Mouse (Mus musculus): ENCODE results near the gene Irf9. TPM values are rescaled to one million over a fixed set of nuclear protein-coding genes. Genes with fewer than 3 reads are reported as not detected.
A peak's percentile ranks its signal among the peaks of the same experiment; 100 is the strongest.

Gene Irf9
- polyA plus RNA-seq, 1 experiment from 2014 or later = 9.8 TPM

- Histone ChIP-seq H3K9me3 (no peaks in the 10 kb centered on the region), H3K4me1 (peaks cover 4% of the 10 kb centered on the region; the same call in 1 of the 2 replicates), H3K36me3 (replicated peaks) (peaks cover 99% of the 10 kb centered on the region), H3K27ac (no peak overlapping the region), H3K27me3 (no peaks in the 10 kb centered on the region), H3K4me3 (replicated peaks) (no peak overlapping the region), H3K4me2 (no peak overlapping the region), H3K9ac (no peak overlapping the region)
- ATAC-seq (ENCODE audit: low FRiP score) = no peak
- WGBS = 59% methylated on average over 5 of the region's 5 CpGs
Observed at GRCm38 (mm10) chr14:55629312-55629711, 25.9 kb downstream of the Irf9 start.

DNA sequence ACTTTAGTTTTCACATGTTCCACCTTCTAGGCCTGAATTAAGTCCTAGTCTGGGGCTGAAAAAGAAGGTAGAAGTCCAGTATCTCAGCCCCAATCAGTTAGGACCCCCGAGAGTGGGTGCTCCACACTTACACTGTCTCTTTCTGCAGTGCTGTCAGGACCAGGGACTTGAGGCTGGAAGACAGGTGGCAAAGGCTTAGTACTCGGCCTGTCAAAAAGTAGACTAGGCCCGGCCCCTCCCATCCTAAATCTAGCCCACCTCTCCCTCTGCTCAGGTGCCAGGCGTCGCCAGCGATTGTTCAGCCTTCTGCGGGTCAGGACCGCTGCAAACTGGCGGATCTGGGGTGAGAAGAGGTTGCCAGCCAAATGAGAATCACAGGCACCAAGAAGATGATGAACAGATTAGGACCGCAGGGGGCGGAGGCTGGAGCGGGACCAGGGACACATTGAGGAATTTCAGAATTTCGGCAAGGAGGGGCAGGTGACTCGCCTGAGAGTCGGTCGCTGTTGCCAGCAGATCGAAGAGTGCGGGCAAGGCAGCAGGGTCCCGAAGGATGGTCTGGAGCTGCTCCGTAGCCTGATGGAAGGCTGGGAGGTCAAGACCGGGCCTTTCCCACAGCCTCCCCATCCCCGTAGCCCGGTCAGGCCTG, 31.6 kb downstream of the Irf9 start:
- H3K4me1 ChIP-seq = peaks cover 18% of the 10 kb centered on the region
- no peaks in the 10 kb centered on the region for H3K27me3 ChIP-seq
- ATAC-seq (ENCODE audit: low FRiP score) = peak; percentile 5
- H3K4me3 ChIP-seq (replicated peaks) = peak overlapping the region; percentile 68
- H3K36me3 ChIP-seq (replicated peaks) = peaks cover 77% of the 10 kb centered on the region
- peak overlapping the region; percentile 80 for H3K27ac ChIP-seq
- WGBS = 4% methylated on average over 23 of the region's 23 CpGs
- peak overlapping the region; percentile 91 for H3K4me2 ChIP-seq
- H3K9me3 ChIP-seq = no peaks in the 10 kb centered on the region
- peak overlapping the region; percentile 82 for H3K9ac ChIP-seq

DNA sequence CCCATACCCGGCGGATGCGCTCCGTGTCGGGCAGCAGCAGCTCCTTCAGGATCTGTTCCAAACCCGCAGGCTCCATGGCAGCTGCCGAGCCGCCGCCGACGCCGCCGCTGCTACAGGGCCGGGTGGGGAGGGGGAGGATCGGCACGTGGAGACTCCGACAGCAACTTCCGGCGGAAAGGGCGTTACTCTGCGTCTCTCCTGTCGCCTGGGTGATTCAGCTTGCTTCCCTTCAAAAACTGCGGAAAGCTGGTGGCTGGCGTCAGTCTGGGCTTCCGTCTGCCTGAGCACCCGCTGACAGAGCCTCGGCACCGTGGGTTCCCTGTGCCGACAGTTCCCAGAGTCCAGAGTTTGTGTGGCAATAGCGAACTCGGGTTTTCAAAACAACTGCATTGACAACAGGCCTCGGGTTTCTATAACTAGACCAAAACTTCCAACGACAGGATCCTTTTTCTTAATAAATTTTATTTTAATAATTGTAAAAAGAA, 32.2 kb downstream of the Irf9 start, which contains the start of gene Ipo4:
Gene Ipo4 (minus strand): TSS at position 435 of the 485 bp plus-strand sequence.
- Histone ChIP-seq H3K27ac (peak within 1 kb of the TSS; percentile 80), H3K27me3 (no peaks in the 10 kb centered on the region), H3K4me3 (replicated peaks) (peak within 1 kb of the TSS; percentile 68), H3K9me3 (no peaks in the 10 kb centered on the region), H3K9ac (peak within 1 kb of the TSS; percentile 82), H3K36me3 (replicated peaks) (peaks cover 77% of the 10 kb centered on the region), H3K4me2 (peak within 1 kb of the TSS; percentile 91), H3K4me1 (peaks cover 18% of the 10 kb centered on the region)
- peak; percentile 91 for ATAC-seq (ENCODE audit: low FRiP score)
- 2% methylated on average over 33 of the region's 33 CpGs for WGBS

DNA sequence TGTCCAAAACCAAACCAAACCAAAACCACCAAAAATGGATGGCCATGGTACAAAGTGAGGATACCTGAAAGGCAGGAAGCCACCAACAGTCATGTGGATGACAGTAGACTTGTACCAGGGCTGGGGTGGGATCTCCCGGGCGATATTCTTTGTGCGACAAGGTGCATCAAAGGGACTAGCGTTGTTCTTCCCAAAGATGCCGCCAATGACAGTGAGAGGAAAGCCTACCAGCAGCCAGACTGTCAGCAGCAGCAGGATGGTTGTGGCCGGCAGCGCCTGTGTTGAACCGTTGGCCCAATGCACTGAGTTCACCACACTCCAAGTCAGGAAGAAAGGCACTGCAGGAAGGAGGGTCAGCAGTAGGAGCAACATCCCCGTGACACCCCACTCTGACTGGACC, 34.4 kb downstream of the Irf9 start, which contains the start of gene Gm49378:
Gene Gm49378 (minus strand): TSS at position 101 of the 400 bp plus-strand sequence.
- H3K9ac ChIP-seq = no peak within 1 kb of the TSS

DNA sequence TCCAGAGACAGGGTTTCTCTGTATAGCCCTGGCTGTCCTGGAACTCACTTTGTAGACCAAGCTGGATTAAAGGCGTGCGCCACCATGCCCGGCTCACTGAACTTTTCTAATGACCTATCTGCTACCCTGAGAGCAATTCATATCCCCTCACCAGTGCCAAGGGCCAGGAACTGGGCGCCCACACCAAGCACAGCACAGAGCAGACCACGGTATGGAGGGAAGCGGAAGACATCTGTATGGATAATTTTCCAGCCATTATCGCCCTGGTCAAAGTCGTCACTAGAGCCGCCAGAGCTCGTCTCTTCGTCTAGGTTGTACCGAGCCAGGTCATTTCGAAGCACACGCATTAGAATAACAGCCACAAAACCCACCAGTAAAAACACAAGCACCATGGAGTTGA, 37.4 kb downstream of the Irf9 start:
- no peak overlapping the region for H3K9ac ChIP-seq
- no peak overlapping the region for H3K4me3 ChIP-seq (replicated peaks)
- H3K27me3 ChIP-seq = no peaks in the 10 kb centered on the region
- 97% methylated on average over 14 of the region's 14 CpGs for WGBS
- H3K36me3 ChIP-seq (replicated peaks) = peaks cover 47% of the 10 kb centered on the region
- no peak for ATAC-seq (ENCODE audit: low FRiP score)
- H3K4me2 ChIP-seq = no peak overlapping the region
- H3K27ac ChIP-seq = no peak overlapping the region
- H3K4me1 ChIP-seq = peaks cover 30% of the 10 kb centered on the region
- H3K9me3 ChIP-seq = no peaks in the 10 kb centered on the region

More for the DNA sequence above, 34.4 kb downstream of the Irf9 start, which contains the start of gene Gm49378:
- no peak for ATAC-seq (ENCODE audit: low FRiP score)
- Histone ChIP-seq H3K36me3 (replicated peaks) (peaks cover 63% of the 10 kb centered on the region), H3K4me2 (no peak within 1 kb of the TSS), H3K27ac (no peak within 1 kb of the TSS), H3K4me1 (peaks cover 27% of the 10 kb centered on the region), H3K27me3 (no peaks in the 10 kb centered on the region), H3K9me3 (no peaks in the 10 kb centered on the region), H3K4me3 (replicated peaks) (no peak within 1 kb of the TSS)
- 92% methylated on average over 9 of the region's 9 CpGs for WGBS

GRCm38 (mm10) chr14:55641291-55641690, 37.9 kb downstream of the Irf9 start:
- no peak for ATAC-seq (ENCODE audit: low FRiP score)
- no peak overlapping the region for H3K4me3 ChIP-seq (replicated peaks)
- no peaks in the 10 kb centered on the region for H3K9me3 ChIP-seq
- H3K27ac ChIP-seq = no peak overlapping the region
- no peaks in the 10 kb centered on the region for H3K27me3 ChIP-seq
- H3K4me2 ChIP-seq = no peak overlapping the region
- no peak overlapping the region for H3K9ac ChIP-seq
- WGBS = 92% methylated on average over 13 of the region's 13 CpGs
- peaks cover 26% of the 10 kb centered on the region for H3K4me1 ChIP-seq
- peaks cover 49% of the 10 kb centered on the region for H3K36me3 ChIP-seq (replicated peaks)

GRCm38 (mm10) chr14:55642679-55643059, 39.3 kb downstream of the Irf9 start:
- H3K27me3 ChIP-seq = no peaks in the 10 kb centered on the region
- H3K36me3 ChIP-seq (replicated peaks) = peaks cover 41% of the 10 kb centered on the region
- ATAC-seq (ENCODE audit: low FRiP score) = peak; percentile 59
- no peaks in the 10 kb centered on the region for H3K9me3 ChIP-seq
- peak overlapping the region; percentile 92 for H3K4me3 ChIP-seq (replicated peaks)
- peak overlapping the region; percentile 94 for H3K27ac ChIP-seq
- WGBS = 26% methylated on average over 8 of the region's 8 CpGs
- H3K4me1 ChIP-seq = peaks cover 25% of the 10 kb centered on the region
- peak overlapping the region; percentile 90 for H3K4me2 ChIP-seq
- peak overlapping the region; percentile 90 for H3K9ac ChIP-seq

DNA sequence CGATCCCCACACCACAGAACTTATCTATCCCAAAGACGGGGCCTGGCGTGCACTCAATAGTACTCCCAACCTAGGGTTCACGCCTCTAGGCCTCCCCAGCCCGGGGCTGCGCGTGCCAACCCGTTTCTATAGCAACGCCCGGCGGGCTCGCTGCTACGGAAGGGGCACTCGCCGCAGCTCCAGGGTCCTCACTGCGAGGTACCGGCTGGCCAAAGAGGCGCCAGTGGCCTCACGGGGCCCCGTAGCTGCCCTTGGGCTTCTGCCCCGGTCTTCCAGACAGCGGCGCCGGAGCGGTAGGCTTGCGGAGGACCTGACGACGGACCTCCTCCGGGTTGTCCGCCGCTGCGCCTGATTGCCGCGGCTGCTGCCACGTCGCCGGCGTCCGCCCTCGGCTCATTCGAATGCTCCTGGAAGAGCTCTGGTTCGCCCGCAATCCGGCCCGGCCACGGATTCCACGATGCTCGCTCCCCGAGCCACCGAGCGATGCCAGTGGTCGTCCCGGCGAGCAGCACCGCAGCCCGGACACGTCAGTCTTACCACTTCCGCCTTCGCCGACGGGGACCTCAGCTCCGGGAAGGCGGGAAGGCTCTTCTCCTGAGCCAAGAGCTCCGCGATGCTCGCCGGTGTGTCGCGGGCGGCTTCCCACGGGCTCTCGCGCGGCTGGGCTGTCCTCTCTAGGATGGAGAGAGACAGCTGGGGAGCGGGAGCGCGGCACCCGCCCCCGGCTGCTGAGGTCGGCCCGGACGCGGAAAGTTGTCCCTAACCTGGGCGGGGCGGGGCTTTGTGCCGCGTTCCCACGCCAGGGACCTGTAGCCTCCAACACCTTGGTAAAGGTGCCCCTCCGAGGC, 39.9 kb downstream of the Irf9 start, which contains the start of gene Tm9sf1:
Gene Tm9sf1 (minus strand): TSS at position 747 of the 848 bp plus-strand sequence.
- Histone ChIP-seq H3K9me3 (no peaks in the 10 kb centered on the region), H3K4me2 (peak within 1 kb of the TSS; percentile 90), H3K4me3 (replicated peaks) (peak within 1 kb of the TSS; percentile 92), H3K4me1 (peaks cover 25% of the 10 kb centered on the region), H3K27me3 (no peaks in the 10 kb centered on the region), H3K9ac (peak within 1 kb of the TSS; percentile 90), H3K36me3 (replicated peaks) (peaks cover 35% of the 10 kb centered on the region), H3K27ac (peak within 1 kb of the TSS; percentile 94)
- under 1% methylated on average over 87 of the region's 89 CpGs for WGBS
- ATAC-seq (ENCODE audit: low FRiP score) = peak; percentile 90

- no peaks in the 10 kb centered on the region for H3K27me3 ChIP-seq
- H3K4me2 ChIP-seq = peak overlapping the region; percentile 90
- no peak overlapping the region for H3K27ac ChIP-seq
- peaks cover 24% of the 10 kb centered on the region for H3K36me3 ChIP-seq (replicated peaks)
- H3K9me3 ChIP-seq = no peaks in the 10 kb centered on the region
- H3K9ac ChIP-seq = peak overlapping the region; percentile 90
- H3K4me3 ChIP-seq (replicated peaks) = peak overlapping the region; percentile 92
- H3K4me1 ChIP-seq = peaks cover 25% of the 10 kb centered on the region
- ATAC-seq (ENCODE audit: low FRiP score) = no peak
- WGBS = 33% methylated on average over 17 of the region's 17 CpGs
Observed at GRCm38 (mm10) chr14:55644261-55644888, 41.0 kb downstream of the Irf9 start.

DNA sequence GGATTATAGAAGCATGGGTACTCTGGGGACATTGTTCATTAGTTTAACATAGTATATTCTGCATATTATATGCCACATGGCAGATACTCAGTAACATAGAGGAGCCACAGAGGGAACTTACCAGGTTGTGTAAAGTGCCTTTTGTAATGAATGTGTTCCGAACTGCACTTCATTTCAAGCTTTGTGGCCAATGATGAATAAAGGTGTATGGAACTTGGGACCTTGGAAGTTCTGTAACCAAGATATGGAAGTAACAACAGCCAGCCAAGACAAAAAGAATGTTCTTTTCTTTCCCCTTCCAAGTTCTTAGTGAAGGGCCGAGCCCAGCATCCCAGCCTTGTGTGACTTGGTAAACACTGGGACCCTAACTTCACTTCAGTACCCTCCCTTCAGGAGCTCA, 46.5 kb downstream of the Irf9 start, which contains the start of gene Tssk4:
Gene Tssk4 (plus strand): TSS at position 301 of the 400 bp plus-strand sequence.
- ATAC-seq (ENCODE audit: low FRiP score) = no peak
- WGBS = 93% methylated on average over 2 of the region's 2 CpGs
- no peak within 1 kb of the TSS for H3K4me2 ChIP-seq
- H3K36me3 ChIP-seq (replicated peaks) = peaks cover 4% of the 10 kb centered on the region; the same call in 1 of the 2 replicates
- no peak within 1 kb of the TSS for H3K9ac ChIP-seq
- no peak within 1 kb of the TSS for H3K27ac ChIP-seq
- no peak within 1 kb of the TSS for H3K4me3 ChIP-seq (replicated peaks)
- H3K27me3 ChIP-seq = no peaks in the 10 kb centered on the region
- H3K4me1 ChIP-seq = peaks cover 5% of the 10 kb centered on the region
- H3K9me3 ChIP-seq = no peaks in the 10 kb centered on the region

DNA sequence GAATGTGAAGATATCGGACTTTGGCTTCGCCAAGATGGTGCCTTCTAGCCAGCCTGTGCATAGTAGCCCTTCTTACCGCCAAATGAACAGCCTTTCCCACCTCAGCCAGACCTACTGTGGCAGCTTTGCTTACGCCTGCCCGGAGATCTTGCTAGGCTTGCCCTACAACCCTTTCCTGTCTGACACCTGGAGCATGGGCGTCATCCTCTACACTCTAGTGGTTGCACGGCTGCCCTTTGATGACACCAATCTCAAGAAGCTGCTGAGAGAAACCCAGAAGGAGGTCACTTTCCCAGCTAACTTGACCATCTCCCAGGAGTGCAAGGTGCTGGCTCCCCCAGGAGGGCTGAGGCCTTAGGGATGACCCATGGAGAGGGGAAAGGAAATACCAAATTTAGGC, 48.2 kb downstream of the Irf9 start:
- H3K4me2 ChIP-seq = no peak overlapping the region
- 88% methylated on average over 7 of the region's 7 CpGs for WGBS
- no peak for ATAC-seq (ENCODE audit: low FRiP score)
- no peaks in the 10 kb centered on the region for H3K4me1 ChIP-seq
- H3K4me3 ChIP-seq (replicated peaks) = no peak overlapping the region
- no peaks in the 10 kb centered on the region for H3K9me3 ChIP-seq
- peaks cover under 1% of the 10 kb centered on the region; the same call in 1 of the 2 replicates for H3K36me3 ChIP-seq (replicated peaks)
- no peaks in the 10 kb centered on the region for H3K27me3 ChIP-seq
- no peak overlapping the region for H3K9ac ChIP-seq
- no peak overlapping the region for H3K27ac ChIP-seq

GRCm38 (mm10) chr14:55656935-55657334, 53.6 kb downstream of the Irf9 start:
- H3K36me3 ChIP-seq (replicated peaks) = peaks cover 19% of the 10 kb centered on the region
- peaks cover 13% of the 10 kb centered on the region for H3K4me1 ChIP-seq
- H3K4me3 ChIP-seq (replicated peaks) = no peak overlapping the region
- 88% methylated on average over 3 of the region's 3 CpGs for WGBS
- H3K9me3 ChIP-seq = no peaks in the 10 kb centered on the region
- no peaks in the 10 kb centered on the region for H3K27me3 ChIP-seq
- no peak for ATAC-seq (ENCODE audit: low FRiP score)
- no peak overlapping the region for H3K9ac ChIP-seq
- H3K4me2 ChIP-seq = no peak overlapping the region
- no peak overlapping the region for H3K27ac ChIP-seq

Measured in forebrain, embryonic 12.5 days (tissue).